ENCODE assay signal across 8 mouse cellular contexts in the genomic region with DNA sequence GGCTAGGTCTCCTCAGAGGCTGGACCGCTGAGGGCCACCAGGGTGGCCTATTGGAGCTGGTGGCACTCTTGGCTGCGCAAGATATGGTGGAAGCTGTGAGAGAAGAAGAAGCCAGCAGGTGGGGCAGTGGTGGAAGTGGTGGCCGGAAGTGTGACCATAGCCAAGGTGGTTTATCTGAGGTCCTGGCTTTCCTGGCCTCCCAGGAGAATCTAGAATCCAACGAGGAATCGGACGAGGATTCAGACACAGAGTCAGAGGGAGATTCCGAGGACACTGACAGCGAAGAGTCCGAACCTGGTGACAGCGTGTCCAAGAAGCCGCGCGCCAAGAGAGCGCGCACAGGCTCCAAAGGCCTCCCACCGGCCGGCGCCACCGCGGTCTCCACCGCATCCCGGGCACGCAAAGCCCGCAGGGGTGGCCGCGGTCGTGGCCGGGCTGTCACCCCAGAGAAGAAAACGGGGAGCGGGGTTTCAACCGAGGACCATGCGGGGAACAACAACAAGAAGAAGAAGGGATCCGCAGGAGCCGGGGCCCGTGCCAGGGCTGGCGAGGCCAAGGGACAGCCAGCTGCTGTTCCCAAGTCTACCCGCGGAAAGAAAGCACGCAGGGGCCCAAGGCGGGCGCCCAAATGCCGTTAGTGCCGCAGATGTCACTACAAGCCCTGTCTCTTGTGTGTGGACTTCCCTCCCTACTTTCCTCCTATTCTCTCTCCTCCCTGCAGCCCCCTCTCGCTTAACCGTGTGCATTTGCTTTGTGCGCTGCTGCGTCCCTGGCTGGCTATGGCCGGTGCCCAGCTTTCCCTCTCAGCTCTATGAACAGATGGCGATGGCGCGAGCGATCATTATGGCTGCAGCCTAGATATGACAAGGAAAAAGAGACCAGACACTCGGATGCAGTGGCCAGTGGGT. TPM values are rescaled to one million over a fixed set of nuclear protein-coding genes. Genes with fewer than 3 reads are reported as not detected.
DNase-seq lines count a peak whose midpoint lies in the region; ATAC-seq and TF ChIP-seq lines count a peak whose summit lies in the region.

No protein-coding gene starts in this region.

- H3K27me3 ChIP-seq in C2C12 (ENCODE audit: control insufficient read depth, insufficient read depth, insufficient read length): no peaks in the 10 kb centered on the region
- peaks cover 46% of the 10 kb centered on the region for H3K27me3 ChIP-seq in embryonic facial prominence, embryonic 11.5 days (ENCODE audit: control insufficient read depth, insufficient read depth, low read length)
- H3K27me3 ChIP-seq in hindbrain, embryonic 12.5 days: peaks cover 46% of the 10 kb centered on the region
- H3K27me3 ChIP-seq in midbrain, embryonic 14.5 days (ENCODE audit: control insufficient read depth, insufficient read depth, low read length): no peaks in the 10 kb centered on the region

- no peak overlapping the region for H3K27ac ChIP-seq in embryonic facial prominence, embryonic 11.5 days (replicated peaks; ENCODE audit: low read depth, low read length)
- H3K27ac ChIP-seq in hindbrain, embryonic 12.5 days: peak overlapping the region; percentile 58
- peak overlapping the region; percentile 97 for H3K27ac ChIP-seq in midbrain, embryonic 14.5 days (replicated peaks; ENCODE audit: low read depth, low read length)

- H3K79me2 ChIP-seq in C2C12 (ENCODE audit: control insufficient read depth, insufficient read depth): no peaks in the 10 kb centered on the region

- peak; percentile 61 for DNase-seq in gastrocnemius, postnatal 14 days
- no peak for DNase-seq in gastrocnemius, adult 8-10 months (ENCODE audit: low spot score in 2 of 2)
- DNase-seq in embryonic facial prominence, embryonic 11.5 days (ENCODE audit: low spot score): peak; percentile 30
- peak; percentile 64 for DNase-seq in midbrain, embryonic 14.5 days
- DNase-seq in urinary bladder, postnatal 4 days (ENCODE audit: low spot score in 2 of 2): no peak
- no peak for DNase-seq in frontal cortex, postnatal 25 days (ENCODE audit: low spot score in 2 of 2)

- no peaks in the 10 kb centered on the region for H3K9me3 ChIP-seq in embryonic facial prominence, embryonic 11.5 days (replicated peaks; ENCODE audit: control insufficient read depth, low read length)
- no peaks in the 10 kb centered on the region for H3K9me3 ChIP-seq in hindbrain, embryonic 12.5 days (replicated peaks)
- no peaks in the 10 kb centered on the region for H3K9me3 ChIP-seq in midbrain, embryonic 14.5 days (ENCODE audit: control insufficient read depth, low read length)

- ATAC-seq in embryonic facial prominence, embryonic 11.5 days (replicated peaks; ENCODE audit: insufficient number of reproducible peaks, low FRiP score, low TSS enrichment, low read depth): no peak
- ATAC-seq in hindbrain, embryonic 12.5 days (ENCODE audit: low FRiP score): no peak
- ATAC-seq in midbrain, embryonic 14.5 days (ENCODE audit: low FRiP score, low TSS enrichment): no peak

- H3K4me3 ChIP-seq in C2C12 (ENCODE audit: insufficient read depth, poor library complexity, severe bottlenecking): no peak overlapping the region
- peak overlapping the region; percentile 36 for H3K4me3 ChIP-seq in embryonic facial prominence, embryonic 11.5 days (ENCODE audit: low read depth, low read length)
- H3K4me3 ChIP-seq in hindbrain, embryonic 12.5 days: peak overlapping the region; percentile 70
- H3K4me3 ChIP-seq in midbrain, embryonic 14.5 days (replicated peaks; ENCODE audit: low read depth, low read length): peak overlapping the region; percentile 80

- intact Hi-C loops in gastrocnemius, postnatal 14 days (cut with DNase I; ENCODE audit: low total_unique reads): no loop called here

- H3K4me2 ChIP-seq in embryonic facial prominence, embryonic 11.5 days (ENCODE audit: low read depth, low read length): peak overlapping the region; percentile 67
- H3K4me2 ChIP-seq in hindbrain, embryonic 12.5 days (replicated peaks): peak overlapping the region; percentile 85
- peak overlapping the region; percentile 96 for H3K4me2 ChIP-seq in midbrain, embryonic 14.5 days (ENCODE audit: low read length)

- H3K4me1 ChIP-seq in embryonic facial prominence, embryonic 11.5 days (ENCODE audit: control insufficient read depth, insufficient read depth, low read length): peaks cover 11% of the 10 kb centered on the region
- peaks cover 68% of the 10 kb centered on the region for H3K4me1 ChIP-seq in hindbrain, embryonic 12.5 days
- H3K4me1 ChIP-seq in midbrain, embryonic 14.5 days (ENCODE audit: control insufficient read depth, insufficient read depth, low read length): peaks cover 70% of the 10 kb centered on the region

- 3% methylated on average over 52 of the region's 53 CpGs for WGBS in embryonic facial prominence, embryonic 11.5 days
- WGBS in hindbrain, embryonic 12.5 days: 2% methylated on average over 53 of the region's 53 CpGs
- 1% methylated on average over 53 of the region's 53 CpGs for WGBS in midbrain, embryonic 14.5 days

- H3K9ac ChIP-seq in embryonic facial prominence, embryonic 11.5 days (replicated peaks; ENCODE audit: low read length): peak overlapping the region; percentile 46
- H3K9ac ChIP-seq in hindbrain, embryonic 12.5 days: peak overlapping the region; percentile 79
- peak overlapping the region; percentile 94 for H3K9ac ChIP-seq in midbrain, embryonic 14.5 days (replicated peaks; ENCODE audit: low read length)

- H3ac ChIP-seq in C2C12 (ENCODE audit: control insufficient read depth, insufficient read length, low read depth): peak overlapping the region; percentile 36

- no peaks in the 10 kb centered on the region for H3K36me3 ChIP-seq in C2C12 (ENCODE audit: control insufficient read depth, insufficient read depth)
- H3K36me3 ChIP-seq in embryonic facial prominence, embryonic 11.5 days (replicated peaks; ENCODE audit: control insufficient read depth, insufficient read depth, low read depth, low read length): no peaks in the 10 kb centered on the region
- H3K36me3 ChIP-seq in hindbrain, embryonic 12.5 days: no peaks in the 10 kb centered on the region
- peaks cover 11% of the 10 kb centered on the region for H3K36me3 ChIP-seq in midbrain, embryonic 14.5 days (ENCODE audit: control insufficient read depth, insufficient read depth, low read length)

- TF ChIP-seq CTCF in C2C12 (IDR thresholded peaks at IDR 0.05; ENCODE audit: control insufficient read depth, insufficient read depth, insufficient read length): no peak

- H3K79me3 ChIP-seq in C2C12 (ENCODE audit: low read depth): no peaks in the 10 kb centered on the region

TF ChIP-seq in C2C12, 6 proteins besides CTCF, POLR2A, EP300 and RAD21:
- TF ChIP-seq CEBPB (IDR thresholded peaks at IDR 0.05; ENCODE audit: low read depth): no peak
- no peak for TF ChIP-seq MYOD1 (IDR thresholded peaks at IDR 0.05; ENCODE audit: control insufficient read depth, insufficient read length, low read depth)
- TF ChIP-seq FOSL1 (IDR thresholded peaks at IDR 0.05; ENCODE audit: insufficient read depth, low read length, poor library complexity, severe bottlenecking): no peak
- TF ChIP-seq USF1 (IDR thresholded peaks at IDR 0.05; ENCODE audit: low read depth): no peak
- TF ChIP-seq MYOG (IDR thresholded peaks at IDR 0.05; ENCODE audit: control insufficient read depth, extremely low read depth, insufficient read length): no peak
- TF ChIP-seq MAX (IDR thresholded peaks at IDR 0.05): no peak

RNA-seq across cellular contexts. Expression of a gene that starts 2.2 kb away (rescaled TPM):
- 10 to 100 TPM in 1 of 2 experiments, 1 to 10 TPM in 1; 9.2 to 11.8 TPM for total RNA-seq in gastrocnemius, postnatal 14 days (2021)
- total RNA-seq in gastrocnemius, adult 8-10 months (2022): under 1 TPM; 0.24 to 0.76 (median 0.41) TPM
- 12.6 TPM for polyA plus RNA-seq in C2C12 (2012; fragmentation: generic; extraction: Trizol)
- 3.7 and 4.2 TPM in 2 replicates for polyA plus RNA-seq in embryonic facial prominence, embryonic 11.5 days (2014; fragmentation: Nextera tagmentation; extraction: Ambion mirVana)
- polyA plus RNA-seq in hindbrain, embryonic 12.5 days (2016; fragmentation: Nextera tagmentation; extraction: Ambion mirVana): 55.6 and 60.3 TPM in 2 replicates
- 115 and 116 TPM in 2 replicates for polyA plus RNA-seq in midbrain, embryonic 14.5 days (2014; fragmentation: Nextera tagmentation; extraction: Ambion mirVana)

RNA-seq across cellular contexts. Expression of a gene that starts 12.8 kb away (rescaled TPM):
- total RNA-seq in gastrocnemius, postnatal 14 days (2021): not detected
- total RNA-seq in gastrocnemius, adult 8-10 months (2022): under 1 TPM in 1 of 4 experiments, not detected in 3; 0.07 TPM
- polyA plus RNA-seq in C2C12 (2012; fragmentation: generic; extraction: Trizol): not detected
- 5.3 and 6.6 TPM in 2 replicates for polyA plus RNA-seq in embryonic facial prominence, embryonic 11.5 days (2014; fragmentation: Nextera tagmentation; extraction: Ambion mirVana)
- polyA plus RNA-seq in hindbrain, embryonic 12.5 days (2016; fragmentation: Nextera tagmentation; extraction: Ambion mirVana): 24.0 and 27.3 TPM in 2 replicates
- 60.8 and 69.8 TPM in 2 replicates for polyA plus RNA-seq in midbrain, embryonic 14.5 days (2014; fragmentation: Nextera tagmentation; extraction: Ambion mirVana)

RNA-seq across cellular contexts. Expression of a gene that starts 22.8 kb away (rescaled TPM):
- 100 to 1,000 TPM; 247 to 276 TPM for total RNA-seq in gastrocnemius, postnatal 14 days (2021)
- 100 to 1,000 TPM; 386 to 534 (median 424) TPM for total RNA-seq in gastrocnemius, adult 8-10 months (2022)
- 365 TPM for polyA plus RNA-seq in C2C12 (2012; fragmentation: generic; extraction: Trizol)
- 227 and 237 TPM in 2 replicates for polyA plus RNA-seq in embryonic facial prominence, embryonic 11.5 days (2014; fragmentation: Nextera tagmentation; extraction: Ambion mirVana)
- polyA plus RNA-seq in hindbrain, embryonic 12.5 days (2016; fragmentation: Nextera tagmentation; extraction: Ambion mirVana): 185 and 210 TPM in 2 replicates
- 494 and 652 TPM in 2 replicates for polyA plus RNA-seq in midbrain, embryonic 14.5 days (2014; fragmentation: Nextera tagmentation; extraction: Ambion mirVana)

RNA-seq across cellular contexts. Expression of a gene that starts 36.2 kb away (rescaled TPM):
- total RNA-seq in gastrocnemius, postnatal 14 days (2021): under 1 TPM in 1 of 2 experiments, not detected in 1; 0.04 TPM
- not detected for total RNA-seq in gastrocnemius, adult 8-10 months (2022)
- not detected for polyA plus RNA-seq in C2C12 (2012; fragmentation: generic; extraction: Trizol)
- polyA plus RNA-seq in embryonic facial prominence, embryonic 11.5 days (2014; fragmentation: Nextera tagmentation; extraction: Ambion mirVana): 0.52 and 0.63 TPM in 2 replicates
- polyA plus RNA-seq in hindbrain, embryonic 12.5 days (2016; fragmentation: Nextera tagmentation; extraction: Ambion mirVana): 1.0 and 1.7 TPM in 2 replicates
- polyA plus RNA-seq in midbrain, embryonic 14.5 days (2014; fragmentation: Nextera tagmentation; extraction: Ambion mirVana): 6.4 and 8.7 TPM in 2 replicates

RNA-seq across cellular contexts. Expression of a gene that starts 40.4 kb away (rescaled TPM):
- total RNA-seq in gastrocnemius, postnatal 14 days (2021): 1 to 10 TPM; 1.6 to 2.6 TPM
- under 1 TPM; 0.62 to 0.97 (median 0.93) TPM for total RNA-seq in gastrocnemius, adult 8-10 months (2022)
- polyA plus RNA-seq in C2C12 (2012; fragmentation: generic; extraction: Trizol): 5.7 TPM
- 0.87 and 1.1 TPM in 2 replicates for polyA plus RNA-seq in embryonic facial prominence, embryonic 11.5 days (2014; fragmentation: Nextera tagmentation; extraction: Ambion mirVana)
- polyA plus RNA-seq in hindbrain, embryonic 12.5 days (2016; fragmentation: Nextera tagmentation; extraction: Ambion mirVana): 1.6 and 2.1 TPM in 2 replicates
- 0.16 and 0.30 TPM in 2 replicates for polyA plus RNA-seq in midbrain, embryonic 14.5 days (2014; fragmentation: Nextera tagmentation; extraction: Ambion mirVana)

Comparison
In these comparisons a context has a peak if more than half of its experiments do, and no peak if none do; other contexts are left out.
1. DNase-seq: peak in gastrocnemius, postnatal 14 days (single experiment), embryonic facial prominence, embryonic 11.5 days (single experiment) and midbrain, embryonic 14.5 days (single experiment); none in gastrocnemius, adult 8-10 months (0 of 2), urinary bladder, postnatal 4 days (0 of 2) and frontal cortex, postnatal 25 days (0 of 2).
2. Peak in every context shown above with its lines, with median percentiles within 50 percentile points of each other: H3K4me2 ChIP-seq and H3K9ac ChIP-seq.